Mouse (Mus musculus): ENCODE data around the gene Exoc6b.

- TF ChIP-seq CTCF (IDR thresholded peaks at IDR 0.05; ENCODE audit: control insufficient read depth, insufficient read depth, insufficient replicate concordance, low read depth, low read length) (no peak), POLR2A (IDR thresholded peaks at IDR 0.05; ENCODE audit: control insufficient read depth, low read depth, low read length) (no peak)
These were observed 422.6 kb downstream of the Exoc6b start for GRCm38 (mm10) chr6:84646696-84647095.

All from testis, adult 2 months (tissue).